Mouse (Mus musculus): ENCODE results near the gene Relch.
"Not testable (repeated sequence)": the region's sequence is repeated elsewhere in the genome, so short reads cannot be mapped to it uniquely, and the experiment has no call there.

The Relch gene

DNA sequence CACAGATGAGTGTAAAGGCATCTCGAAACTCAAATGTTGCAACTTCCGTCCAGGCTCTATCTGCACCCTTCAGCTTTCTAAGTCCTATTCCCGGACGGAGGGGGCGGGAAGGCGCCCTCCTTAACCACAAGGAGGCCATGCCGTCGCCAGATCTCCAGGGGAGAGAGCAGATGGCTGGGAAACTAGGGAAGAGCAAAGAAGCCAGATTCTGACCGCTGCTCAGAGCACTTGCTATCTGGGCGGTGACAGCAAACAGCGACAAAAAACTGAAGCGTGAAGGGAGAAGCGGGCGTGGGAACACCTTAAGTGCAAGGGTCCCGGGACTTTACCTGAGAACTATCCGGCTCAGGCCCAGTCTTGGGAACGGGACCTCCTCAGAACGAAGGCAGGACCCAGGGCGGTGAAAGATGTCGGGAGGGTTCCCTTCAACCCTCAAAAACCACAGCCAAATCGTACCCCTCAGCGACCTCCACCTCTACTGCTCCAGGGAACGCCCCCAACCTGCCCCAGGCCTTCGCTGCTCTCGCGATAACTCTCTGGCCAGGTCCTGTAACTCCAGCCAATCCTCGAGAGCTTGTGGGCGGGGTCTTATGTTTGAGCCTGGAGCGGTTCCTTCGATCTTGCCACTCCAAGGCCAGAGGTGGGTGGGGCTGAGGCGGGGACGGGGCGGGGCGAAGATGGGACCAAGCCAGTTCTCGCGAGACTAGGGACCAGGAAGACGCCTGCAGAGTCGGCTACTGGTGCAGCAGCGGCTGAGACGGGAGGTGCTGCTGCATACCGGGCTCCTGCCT, at the start of gene Relch, which contains the start of gene Pign:
Gene Relch (plus strand): TSS at position 691 of the 791 bp plus-strand sequence.
Gene Pign (minus strand): TSS at position 507 of the 791 bp plus-strand sequence.
- DNase-seq (ENCODE audit: low spot score in 2 of 2): peak; percentile 93 to 99

DNA sequence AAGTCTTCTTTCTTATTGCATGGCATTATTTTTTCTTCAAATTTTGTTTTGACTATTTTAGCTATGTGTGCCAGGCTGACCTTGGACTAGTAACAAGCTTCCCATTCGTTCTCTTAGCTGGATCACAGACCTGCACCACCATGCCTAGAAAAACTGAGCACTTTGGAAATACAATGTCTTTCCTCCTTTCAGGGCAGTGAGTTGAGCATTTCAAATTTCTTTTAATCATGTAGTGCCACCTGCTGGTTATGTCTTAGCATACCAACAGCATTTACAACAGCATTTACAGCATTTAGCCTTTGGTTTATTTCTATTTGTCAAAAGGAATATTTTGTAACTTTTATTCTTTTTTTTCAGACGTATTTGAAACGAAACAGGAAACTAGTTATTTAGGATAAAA, 33.2 kb upstream of the Relch start:
- DNase-seq (ENCODE audit: low spot score in 2 of 2): no peak

- no peak for DNase-seq (ENCODE audit: low spot score in 2 of 2)
These were observed 19.6 kb upstream of the Relch start for GRCm38 (mm10) chr1:105644093-105644492.

- no peak for DNase-seq (ENCODE audit: low spot score in 2 of 2)
These were observed 13.0 kb upstream of the Relch start for GRCm38 (mm10) chr1:105650650-105651049.

- DNase-seq (ENCODE audit: low spot score in 2 of 2): no peak
These were observed 9.7 kb upstream of the Relch start for GRCm38 (mm10) chr1:105653981-105654380.

- DNase-seq (ENCODE audit: low spot score in 2 of 2): peak in 1 of 2 experiments; percentile 38
These were observed 3.6 kb upstream of the Relch start for GRCm38 (mm10) chr1:105660015-105660414.

DNA sequence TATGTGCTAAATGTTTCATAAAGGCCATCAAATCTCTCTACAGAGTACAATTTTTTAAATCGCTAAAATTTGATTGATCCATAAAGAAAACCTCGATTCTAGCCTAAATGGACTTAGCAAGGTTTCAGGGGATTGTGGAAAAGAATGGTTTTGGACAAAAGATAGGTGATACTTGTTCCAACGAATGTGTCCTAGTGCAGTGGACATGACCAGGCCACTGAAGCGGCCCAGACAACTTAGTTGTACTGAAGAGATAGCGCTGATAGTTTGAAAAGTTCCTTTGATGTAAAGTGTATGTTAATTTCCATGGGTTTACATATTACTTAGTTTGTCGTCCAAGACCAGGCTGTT, 866 bp upstream of the Relch start:
- DNase-seq (ENCODE audit: low spot score in 2 of 2): no peak

DNA sequence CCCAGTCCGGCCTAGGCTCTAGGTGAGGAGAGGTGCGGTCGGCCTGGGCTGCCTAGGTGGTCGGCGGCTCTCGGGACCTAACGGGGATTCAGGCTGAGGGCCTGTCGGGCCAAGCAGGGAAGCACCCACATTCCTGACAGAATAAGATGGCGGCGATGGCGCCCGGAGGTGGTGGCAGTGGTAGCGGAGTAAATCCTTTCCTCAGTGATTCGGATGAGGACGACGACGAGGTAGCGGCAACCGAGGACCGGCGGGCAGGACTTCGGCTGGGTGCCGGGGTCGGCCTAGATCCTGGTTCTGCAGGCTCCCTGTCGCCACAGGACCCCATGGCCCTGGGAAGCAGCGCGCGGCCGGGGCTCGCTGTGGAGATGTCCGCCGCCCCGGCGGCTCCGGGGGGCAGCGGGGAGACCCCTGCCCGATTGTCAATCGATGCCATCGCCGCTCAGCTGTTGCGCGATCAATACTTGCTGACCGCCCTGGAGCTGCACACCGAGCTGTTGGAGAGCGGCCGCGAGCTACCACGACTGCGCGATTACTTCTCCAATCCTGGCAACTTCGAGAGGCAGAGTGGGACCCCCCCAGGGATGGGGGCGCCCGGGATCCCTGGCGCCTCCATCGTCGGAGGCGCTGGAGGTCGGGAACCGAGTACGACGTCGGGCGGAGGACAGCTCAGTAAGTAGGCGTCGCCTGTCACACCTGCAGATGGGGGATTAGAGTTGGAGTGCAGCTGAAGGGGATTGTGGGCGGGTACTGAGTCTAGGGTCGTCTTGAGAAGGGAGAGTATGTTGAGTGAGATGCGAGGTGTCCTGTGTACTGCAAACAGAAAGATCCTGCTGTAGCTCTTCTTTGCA, 526 bp downstream of the Relch start:
- DNase-seq (ENCODE audit: low spot score in 2 of 2): peak in 1 of 2 experiments; percentile 40

GRCm38 (mm10) chr1:105669700-105670099, 6.0 kb downstream of the Relch start:
- no peak for DNase-seq (ENCODE audit: low spot score in 2 of 2)

DNA sequence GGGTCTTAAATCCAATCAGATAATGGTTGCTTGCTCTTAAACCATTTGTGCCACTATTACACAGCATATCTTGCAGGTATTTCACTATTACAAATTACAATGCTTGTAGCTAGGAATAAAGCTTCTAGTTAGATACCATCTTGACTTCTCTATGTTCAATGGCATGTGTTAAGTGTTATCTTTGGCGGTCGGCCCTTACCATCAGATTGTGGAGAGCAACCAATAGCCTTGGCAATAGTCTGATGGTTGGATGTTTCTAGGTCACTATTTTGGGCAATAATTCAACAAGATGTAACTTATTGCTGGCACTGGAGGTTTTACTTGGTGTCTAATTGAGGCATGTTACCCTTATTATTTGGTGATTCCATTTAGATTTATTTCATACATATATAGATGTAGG, 11.1 kb downstream of the Relch start:
- no peak for DNase-seq (ENCODE audit: low spot score in 2 of 2)

GRCm38 (mm10) chr1:105680587-105680986, 16.9 kb downstream of the Relch start:
- peak in 1 of 2 experiments; percentile 22 for DNase-seq (ENCODE audit: low spot score in 2 of 2)

DNA sequence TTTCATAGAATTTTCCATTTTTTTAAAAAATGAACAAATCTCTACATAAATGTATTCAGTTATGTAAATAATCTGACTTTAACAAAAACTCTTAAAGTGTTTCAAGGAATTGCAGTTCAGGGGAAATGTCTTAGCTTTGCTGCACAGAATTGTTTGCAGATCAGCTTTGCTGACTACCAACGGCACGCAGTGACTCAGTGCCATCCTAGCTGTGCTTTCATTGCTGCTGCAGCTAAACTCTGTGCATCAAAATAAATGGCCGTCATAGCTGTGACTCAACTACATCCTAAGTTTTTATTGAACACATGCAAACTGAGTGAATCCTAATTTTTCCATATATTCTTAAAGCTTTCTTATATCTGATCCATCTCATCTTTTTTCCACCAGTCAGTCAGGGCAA, 21.8 kb downstream of the Relch start:
- DNase-seq (ENCODE audit: low spot score in 2 of 2): no peak

DNA sequence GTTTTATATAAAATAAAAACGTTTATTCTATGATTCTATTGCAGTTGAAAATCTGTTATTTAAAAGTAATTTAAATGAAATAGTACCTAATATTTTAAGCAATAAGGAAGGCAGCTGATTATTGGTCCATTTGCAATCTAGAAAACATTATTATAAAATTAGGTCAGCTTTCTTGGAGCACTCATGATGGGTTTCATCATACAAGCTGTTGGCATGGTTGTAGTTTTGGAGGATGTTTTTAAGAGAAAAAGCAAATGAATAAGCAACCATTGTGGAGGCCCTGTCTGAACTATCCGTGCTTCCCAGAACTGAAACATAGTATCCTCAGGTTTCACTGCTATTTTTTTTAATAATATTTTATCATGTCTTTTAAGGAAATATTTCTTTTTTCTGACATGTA, 31.9 kb downstream of the Relch start:
- no peak for DNase-seq (ENCODE audit: low spot score in 2 of 2)

GRCm38 (mm10) chr1:105700984-105701530, 37.4 kb downstream of the Relch start:
- no peak for DNase-seq (ENCODE audit: low spot score in 2 of 2)

DNA sequence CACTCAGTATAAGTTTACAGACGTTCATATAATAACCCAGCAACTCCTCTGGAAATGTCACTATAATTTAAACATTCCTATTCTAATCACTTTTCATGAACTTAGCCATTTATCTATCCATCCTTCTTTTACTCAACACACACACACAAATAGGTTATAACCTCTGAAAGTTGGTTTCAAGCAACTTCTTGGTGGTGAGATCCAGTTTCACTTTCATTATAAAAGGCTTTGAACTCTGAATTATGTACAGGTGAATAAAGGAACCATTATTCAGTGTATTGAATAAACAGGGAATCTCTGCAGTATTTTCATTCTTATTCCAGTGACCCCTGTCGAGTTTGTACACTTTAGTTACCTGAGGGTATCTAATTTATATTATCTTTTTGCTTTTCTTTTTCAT, 45.8 kb downstream of the Relch start:
- DNase-seq (ENCODE audit: low spot score in 2 of 2): no peak

DNA sequence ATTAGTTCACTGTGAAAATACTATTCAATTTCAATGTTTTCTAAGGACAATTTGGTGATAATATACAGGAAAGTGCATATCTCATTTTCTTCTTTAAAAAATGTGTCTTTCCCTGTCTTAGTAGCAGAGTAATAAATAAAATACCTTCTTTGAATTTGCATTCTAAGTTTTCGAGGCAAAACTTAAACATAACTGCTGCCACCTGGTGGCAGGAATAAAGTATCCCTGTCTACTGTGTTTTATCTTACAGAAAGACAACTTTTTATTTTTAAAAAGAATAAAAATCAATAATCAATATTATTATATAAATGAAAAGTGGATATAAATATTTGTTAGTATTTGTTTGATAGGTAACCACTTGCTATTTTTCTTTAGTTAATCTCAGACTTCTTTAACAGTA, 47.6 kb downstream of the Relch start:
- DNase-seq (ENCODE audit: low spot score in 2 of 2): peak in 1 of 2 experiments; percentile 47

GRCm38 (mm10) chr1:105712822-105713221, 49.2 kb downstream of the Relch start:
- DNase-seq (ENCODE audit: low spot score in 2 of 2): no peak

DNA sequence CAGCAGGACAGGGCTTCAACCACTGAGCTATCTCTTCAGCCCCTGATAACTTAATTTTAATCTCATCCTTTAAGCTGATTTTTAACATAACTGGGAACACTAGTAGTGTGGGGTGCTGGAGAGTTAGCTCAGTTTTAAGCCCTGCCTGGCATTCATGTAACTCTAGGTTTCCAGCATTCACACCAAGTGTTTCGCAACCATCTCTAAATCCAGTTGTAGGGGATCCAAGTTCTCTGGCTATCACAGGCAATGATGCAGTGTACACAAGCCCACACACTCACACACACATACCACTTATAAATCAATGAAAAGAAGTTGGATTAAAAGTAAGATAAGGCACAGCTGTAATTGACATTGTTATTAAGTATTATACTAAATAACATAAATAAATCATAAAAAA, 54.7 kb downstream of the Relch start:
- no peak for DNase-seq (ENCODE audit: low spot score in 2 of 2)

- DNase-seq (ENCODE audit: low spot score in 2 of 2): not testable (repeated sequence)
These were observed 65.6 kb downstream of the Relch start for GRCm38 (mm10) chr1:105729246-105729645.

- DNase-seq (ENCODE audit: low spot score in 2 of 2): peak in 1 of 2 experiments; percentile 19
These were observed 71.7 kb downstream of the Relch start for GRCm38 (mm10) chr1:105735318-105735717.

DNA sequence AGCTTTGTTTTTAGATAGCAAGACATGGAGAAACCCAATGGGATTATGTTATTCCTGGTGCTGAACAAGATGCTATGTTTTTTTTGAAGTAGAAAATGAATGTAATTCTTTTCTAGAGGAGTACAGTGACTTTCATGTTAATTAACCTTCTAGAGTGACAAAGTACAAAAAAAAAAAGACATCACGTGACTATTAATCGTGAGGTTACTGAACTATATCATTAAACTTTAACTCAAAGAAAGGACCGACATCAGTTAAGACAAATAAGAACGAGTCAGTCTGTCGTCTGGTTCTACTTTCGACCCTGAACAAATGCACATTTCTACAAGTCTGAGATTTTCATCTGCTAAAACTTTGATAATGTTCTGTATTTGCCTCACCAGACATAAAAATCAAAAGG, 74.7 kb downstream of the Relch start:
- DNase-seq (ENCODE audit: low spot score in 2 of 2): no peak

- DNase-seq (ENCODE audit: low spot score in 2 of 2): no peak
These were observed 75.8 kb downstream of the Relch start for GRCm38 (mm10) chr1:105739493-105739892.
